Mouse (Mus musculus): ENCODE measurements around the gene Ptpn22.

- TF ChIP-seq POLR2A (IDR thresholded peaks at IDR 0.05; ENCODE audit: extremely low read depth, insufficient read depth, low read length) (no peak), CTCF (IDR thresholded peaks at IDR 0.05; ENCODE audit: low read depth, low read length) (no peak)
These were observed 8.8 kb upstream of the Ptpn22 start for GRCm38 (mm10) chr3:103850644-103851363.

Data from liver, adult 2 months (tissue).